Mouse (Mus musculus) stomach, embryonic 14.5 days (tissue): ENCODE data around the gene Lpin2. TPM values are rescaled to one million over a fixed set of nuclear protein-coding genes. Genes with fewer than 3 reads are reported as not detected.

Experiments used
- ATAC-seq: fragments of 200-750 bp; cut with Nextera tagmentation; 2 replicates; pipeline ENCODE4 v1.8.0; 2017; ENCODE audit warnings: low read depth, moderate TSS enrichment; ENCODE audit not compliant: insufficient number of reproducible peaks, insufficient read depth, low FRiP score
- H3K27ac ChIP-seq: fragments of 300-500 bp; sonication (generic); 2 replicates; pipeline ENCODE4 v1.5.1; 2014; ENCODE audit warnings: mild to moderate bottlenecking, low read length, moderate library complexity, mixed read lengths
- H3K27me3 ChIP-seq: fragments of 300-500 bp; sonication (generic); 2 replicates; pipeline ENCODE4 v1.6.1; 2014; ENCODE audit warnings: low read length, control low read depth, mixed read lengths; ENCODE audit not compliant: control insufficient read depth, insufficient read depth
- H3K36me3 ChIP-seq: fragments of 300-500 bp; sonication (generic); 2 replicates; pipeline ENCODE4 v1.6.1; 2014; ENCODE audit warnings: mild to moderate bottlenecking, control low read depth, low read length, moderate library complexity, mixed read lengths; ENCODE audit not compliant: control insufficient read depth, insufficient read depth
- H3K4me1 ChIP-seq: fragments of 300-500 bp; sonication (generic); 2 replicates; pipeline ENCODE4 v1.6.1; 2014; ENCODE audit warnings: low read length, control low read depth, mixed read lengths; ENCODE audit not compliant: control insufficient read depth, insufficient read depth
- H3K4me2 ChIP-seq: fragments of 300-500 bp; sonication (generic); replicated peaks from 2 replicates; pipeline ENCODE4 v1.6.1; 2014; ENCODE audit warnings: low read depth, low read length, control low read depth
- H3K4me3 ChIP-seq: fragments of 300-500 bp; sonication (generic); 2 replicates; pipeline ENCODE4 v1.5.1; 2014; ENCODE audit warnings: low read depth, low read length, control low read depth
- H3K9ac ChIP-seq: fragments of 300-500 bp; sonication (generic); replicated peaks from 2 replicates; pipeline ENCODE4 v1.6.1; 2014; ENCODE audit warnings: low read depth, mild to moderate bottlenecking, control low read depth, low read length, moderate library complexity, mixed read lengths
- H3K9me3 ChIP-seq: fragments of 300-500 bp; sonication (generic); 2 replicates; pipeline ENCODE4 v1.6.1; 2016; ENCODE audit warnings: low read depth, low read length, control low read depth; ENCODE audit not compliant: control insufficient read depth
- WGBS: fragments of 180-500 bp; shearing (Covaris S2); extraction: QIAGEN DNeasy Blood & Tissue Kit; methylation state at CpG from one replicate; pipeline ENCODE4 v1.1.7; 2014; 5-methylcytosine and 5-hydroxymethylcytosine counted together
- polyA plus RNA-seq: library from polyadenylated mRNA; unstranded; fragments of >200 nt; fragmentation: Nextera tagmentation; extraction: Ambion mirVana; gene quantifications from 2 replicates; pipeline ENCODE4 v1.2.1, GENCODE M21; 2014

The Lpin2 gene
- polyA plus RNA-seq, 1 experiment from 2014 or later, result 38.6 TPM

- Histone ChIP-seq H3K27me3 (no peaks in the 10 kb centered on the region), H3K9me3 (no peaks in the 10 kb centered on the region), H3K27ac (no peak overlapping the region), H3K4me2 (no peak overlapping the region), H3K4me3 (no peak overlapping the region), H3K9ac (no peak overlapping the region), H3K4me1 (no peaks in the 10 kb centered on the region), H3K36me3 (peaks cover 30% of the 10 kb centered on the region)
- peak; percentile 81; the same call in 1 of the 2 replicates for ATAC-seq
- 84% methylated on average over 12 of the region's 12 CpGs for WGBS
Observed at GRCm38 (mm10) chr17:71235229-71235958, 53.0 kb downstream of the Lpin2 start.

GRCm38 (mm10) chr17:71238494-71238893 lies 56.1 kb downstream of the Lpin2 start:
- Histone ChIP-seq H3K4me3 (no peak overlapping the region), H3K4me1 (no peaks in the 10 kb centered on the region), H3K36me3 (peaks cover 38% of the 10 kb centered on the region), H3K27ac (no peak overlapping the region), H3K4me2 (no peak overlapping the region), H3K27me3 (no peaks in the 10 kb centered on the region), H3K9ac (no peak overlapping the region), H3K9me3 (no peaks in the 10 kb centered on the region)
- no peak for ATAC-seq
- 94% methylated on average over 7 of the region's 7 CpGs for WGBS

GRCm38 (mm10) chr17:71240811-71241210 lies 58.5 kb downstream of the Lpin2 start:
- no peaks in the 10 kb centered on the region for H3K4me1 ChIP-seq
- H3K9ac ChIP-seq, result no peak overlapping the region
- H3K9me3 ChIP-seq, result no peaks in the 10 kb centered on the region
- no peak overlapping the region for H3K4me3 ChIP-seq
- no peak overlapping the region for H3K4me2 ChIP-seq
- no peak overlapping the region for H3K27ac ChIP-seq
- peaks cover 44% of the 10 kb centered on the region for H3K36me3 ChIP-seq
- H3K27me3 ChIP-seq, result no peaks in the 10 kb centered on the region
- no peak for ATAC-seq
- 93% methylated on average over 9 of the region's 9 CpGs for WGBS

GRCm38 (mm10) chr17:71242666-71243065 lies 60.3 kb downstream of the Lpin2 start:
- 94% methylated on average over 7 of the region's 7 CpGs for WGBS
- peaks cover 57% of the 10 kb centered on the region for H3K36me3 ChIP-seq
- no peak for ATAC-seq

GRCm38 (mm10) chr17:71245133-71245532 lies 62.8 kb downstream of the Lpin2 start:
- no peak for ATAC-seq
- WGBS, result 96% methylated on average over 15 of the region's 15 CpGs
- Histone ChIP-seq H3K27ac (no peak overlapping the region), H3K4me2 (no peak overlapping the region), H3K9me3 (no peaks in the 10 kb centered on the region), H3K27me3 (no peaks in the 10 kb centered on the region), H3K4me1 (no peaks in the 10 kb centered on the region), H3K4me3 (no peak overlapping the region), H3K9ac (no peak overlapping the region), H3K36me3 (peaks cover 64% of the 10 kb centered on the region)

More at GRCm38 (mm10) chr17:71242666-71243065, 60.3 kb downstream of the Lpin2 start:
- Histone ChIP-seq H3K4me1 (no peaks in the 10 kb centered on the region), H3K9ac (no peak overlapping the region), H3K4me3 (no peak overlapping the region), H3K27ac (no peak overlapping the region), H3K4me2 (no peak overlapping the region), H3K9me3 (no peaks in the 10 kb centered on the region), H3K27me3 (no peaks in the 10 kb centered on the region)

GRCm38 (mm10) chr17:71246022-71246421 lies 63.7 kb downstream of the Lpin2 start:
- no peak overlapping the region for H3K27ac ChIP-seq
- H3K4me2 ChIP-seq, result no peak overlapping the region
- H3K36me3 ChIP-seq, result peaks cover 60% of the 10 kb centered on the region
- no peaks in the 10 kb centered on the region for H3K4me1 ChIP-seq
- no peak for ATAC-seq
- 95% methylated on average over 4 of the region's 4 CpGs for WGBS
- no peak overlapping the region for H3K4me3 ChIP-seq
- H3K27me3 ChIP-seq, result no peaks in the 10 kb centered on the region
- no peaks in the 10 kb centered on the region for H3K9me3 ChIP-seq
- H3K9ac ChIP-seq, result no peak overlapping the region

- no peaks in the 10 kb centered on the region for H3K9me3 ChIP-seq
Observed at GRCm38 (mm10) chr17:71248963-71249362, 66.6 kb downstream of the Lpin2 start.

GRCm38 (mm10) chr17:71250046-71250445 lies 67.7 kb downstream of the Lpin2 start:
- WGBS, result 70% methylated on average over 2 of the region's 2 CpGs
- no peak overlapping the region for H3K4me3 ChIP-seq
- H3K9me3 ChIP-seq, result no peaks in the 10 kb centered on the region
- no peak overlapping the region for H3K27ac ChIP-seq
- peaks cover 32% of the 10 kb centered on the region for H3K36me3 ChIP-seq
- no peak overlapping the region for H3K9ac ChIP-seq
- ATAC-seq, result no peak
- H3K4me2 ChIP-seq, result no peak overlapping the region
- H3K4me1 ChIP-seq, result 0 out of 2 replicates have a peak, but pooled peaks cover 3% of the 10 kb centered on the region
- no peaks in the 10 kb centered on the region for H3K27me3 ChIP-seq

More at GRCm38 (mm10) chr17:71248963-71249362, 66.6 kb downstream of the Lpin2 start:
- H3K36me3 ChIP-seq, result peaks cover 41% of the 10 kb centered on the region
- ATAC-seq, result no peak
- no peak overlapping the region for H3K4me2 ChIP-seq
- no peak overlapping the region for H3K4me3 ChIP-seq
- 0 out of 2 replicates have a peak, but pooled peaks cover 3% of the 10 kb centered on the region for H3K4me1 ChIP-seq
- no peaks in the 10 kb centered on the region for H3K27me3 ChIP-seq
- H3K9ac ChIP-seq, result no peak overlapping the region
- WGBS, result 89% methylated on average over 6 of the region's 6 CpGs
- H3K27ac ChIP-seq, result no peak overlapping the region
